Mouse (Mus musculus) NIH3T3 (cell line): ENCODE data around the gene Mrpl21.

Source experiments
- DNase-seq: peaks from one replicate; pipeline ENCODE4 v3.0.0-alpha.2; 2012; ENCODE audit warnings: low read depth

Gene Mrpl21

DNA sequence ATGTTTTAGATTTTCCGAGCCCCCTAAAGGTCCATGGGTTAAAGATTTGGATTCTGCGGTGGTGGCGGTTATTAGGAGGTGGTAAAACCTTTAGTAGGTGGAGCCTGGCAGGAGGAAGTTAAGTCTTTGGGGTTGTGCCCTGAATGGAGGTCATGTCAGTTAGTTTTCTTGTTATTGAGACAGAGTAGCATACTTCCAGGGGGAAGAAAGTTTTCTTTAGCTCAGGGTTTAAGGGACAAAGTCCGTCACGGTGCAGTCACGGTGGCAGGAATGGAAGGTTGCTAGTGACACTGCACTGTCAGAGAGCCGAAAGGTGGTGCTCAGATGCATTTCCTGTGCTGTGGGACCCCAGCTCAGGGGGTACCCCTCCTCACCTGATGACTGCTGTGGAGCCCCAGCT, 15.1 kb downstream of the Mrpl21 start:
- DNase-seq = no peak

GRCm38 (mm10) chr19:3304017-3304416, 21.3 kb downstream of the Mrpl21 start:
- DNase-seq = no peak

GRCm38 (mm10) chr19:3307175-3307949, 24.7 kb downstream of the Mrpl21 start:
- no peak for DNase-seq

DNA sequence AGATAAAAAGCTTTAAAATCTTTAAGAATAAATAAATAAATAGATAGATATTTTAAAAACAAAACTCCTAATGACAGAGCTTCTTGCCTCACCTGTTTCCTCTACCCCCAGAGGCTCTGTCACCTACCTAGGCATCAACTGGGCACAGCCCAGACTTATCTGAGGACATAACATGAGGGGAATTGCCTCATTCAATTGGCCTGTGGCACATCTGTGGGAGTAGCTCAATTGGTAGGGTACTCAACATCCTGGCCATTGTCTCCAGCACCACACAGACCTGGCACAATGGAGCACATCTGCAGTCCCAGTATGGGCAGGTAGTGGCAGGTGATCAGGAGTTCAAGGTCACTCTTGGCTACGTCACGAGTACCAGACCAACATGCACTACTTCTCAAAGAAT, 36.6 kb downstream of the Mrpl21 start:
- no peak for DNase-seq

GRCm38 (mm10) chr19:3320086-3320485, 37.4 kb downstream of the Mrpl21 start:
- no peak for DNase-seq

- DNase-seq = peak; percentile 68
Observed at GRCm38 (mm10) chr19:3320801-3321200, 38.1 kb downstream of the Mrpl21 start.

DNA sequence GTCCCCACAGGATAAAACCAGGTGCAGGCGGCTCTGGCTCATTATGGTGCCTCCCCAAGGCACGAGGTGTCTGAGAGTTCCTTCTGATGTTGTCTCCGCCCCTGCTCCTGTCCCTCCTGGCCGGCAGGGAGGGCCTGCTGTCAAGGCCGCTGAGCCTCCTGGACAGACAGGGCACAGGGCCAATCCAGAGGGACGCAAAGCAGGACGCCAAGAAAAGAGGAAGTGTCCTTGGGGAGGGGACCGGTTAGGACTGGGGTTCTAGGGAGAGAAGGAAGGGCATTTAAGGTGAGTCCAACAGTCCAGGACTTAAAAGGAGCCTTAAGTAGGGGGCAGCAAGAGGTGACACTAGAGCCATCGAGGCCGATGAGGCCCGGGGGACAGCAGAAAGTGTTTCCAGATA, 38.9 kb downstream of the Mrpl21 start:
- DNase-seq = no peak

DNA sequence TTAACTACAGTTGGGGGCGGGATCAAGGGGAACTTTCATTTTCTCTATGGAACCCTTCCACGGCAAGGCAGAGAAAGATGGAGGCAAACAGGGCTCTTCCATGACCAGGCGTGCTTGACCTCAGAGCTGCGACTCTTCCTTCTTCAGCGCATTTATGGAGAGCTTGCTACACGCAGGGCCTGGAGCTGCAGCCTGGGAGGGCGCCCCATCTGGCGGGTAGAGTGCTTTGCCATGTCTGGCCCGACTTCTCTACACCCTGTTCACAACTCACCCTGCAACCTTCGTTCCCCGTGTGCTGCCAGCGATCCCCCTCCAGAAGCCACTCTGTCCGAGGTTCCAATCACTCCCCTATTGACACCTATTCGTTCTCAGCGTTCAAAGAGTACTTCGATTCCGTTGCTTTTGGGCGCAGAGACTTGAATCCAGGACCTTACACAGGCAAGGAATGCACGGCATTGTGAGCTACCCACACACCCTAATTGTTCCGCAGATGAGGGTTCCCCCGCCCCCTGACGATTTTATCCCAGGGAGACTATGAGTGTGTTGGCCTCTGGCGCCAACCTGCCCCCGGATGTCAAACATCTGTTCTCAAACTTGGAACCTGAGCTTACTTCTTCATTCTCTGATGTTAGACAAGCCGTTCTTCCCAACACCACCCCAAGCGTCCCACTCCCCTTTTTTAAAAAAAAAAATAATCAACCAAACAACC, 39.7 kb downstream of the Mrpl21 start, which contains the start of gene Cpt1a:
Gene Cpt1a, plus strand, starts transcription at position 74 of the 709 bp plus-strand sequence.
- peak; percentile 74 for DNase-seq

- DNase-seq = peak; percentile 96
Observed at GRCm38 (mm10) chr19:3323201-3323621, 40.5 kb downstream of the Mrpl21 start.

- DNase-seq = peak; percentile 72
Observed at GRCm38 (mm10) chr19:3323753-3324270, 41.1 kb downstream of the Mrpl21 start.

DNA sequence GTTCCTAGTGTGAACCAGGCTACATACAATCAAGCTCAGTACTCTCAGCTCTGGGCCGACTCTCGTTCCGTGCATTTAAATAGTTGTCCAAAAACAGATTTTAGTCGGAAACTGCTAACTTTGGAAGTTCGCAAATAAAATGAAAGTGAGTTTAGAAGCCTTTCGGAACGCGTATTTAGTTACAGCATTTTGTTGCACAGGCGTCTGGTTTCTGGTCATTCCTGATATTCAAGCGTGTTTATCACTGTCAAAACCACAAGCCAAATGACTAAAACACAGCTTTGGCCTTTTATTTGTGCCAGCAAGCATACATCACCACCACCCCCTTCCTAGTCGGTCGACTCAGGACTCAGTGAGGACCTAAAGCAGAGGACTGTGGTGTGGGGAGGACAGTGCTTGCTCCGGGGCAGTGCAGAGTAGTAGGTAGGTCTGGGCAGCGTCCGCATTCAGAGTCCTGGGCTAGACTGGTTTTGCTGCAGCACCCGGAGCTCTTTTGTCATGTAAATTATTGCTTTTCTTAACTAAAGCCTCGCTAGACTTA, 41.6 kb downstream of the Mrpl21 start:
- DNase-seq = peak; percentile 84

DNA sequence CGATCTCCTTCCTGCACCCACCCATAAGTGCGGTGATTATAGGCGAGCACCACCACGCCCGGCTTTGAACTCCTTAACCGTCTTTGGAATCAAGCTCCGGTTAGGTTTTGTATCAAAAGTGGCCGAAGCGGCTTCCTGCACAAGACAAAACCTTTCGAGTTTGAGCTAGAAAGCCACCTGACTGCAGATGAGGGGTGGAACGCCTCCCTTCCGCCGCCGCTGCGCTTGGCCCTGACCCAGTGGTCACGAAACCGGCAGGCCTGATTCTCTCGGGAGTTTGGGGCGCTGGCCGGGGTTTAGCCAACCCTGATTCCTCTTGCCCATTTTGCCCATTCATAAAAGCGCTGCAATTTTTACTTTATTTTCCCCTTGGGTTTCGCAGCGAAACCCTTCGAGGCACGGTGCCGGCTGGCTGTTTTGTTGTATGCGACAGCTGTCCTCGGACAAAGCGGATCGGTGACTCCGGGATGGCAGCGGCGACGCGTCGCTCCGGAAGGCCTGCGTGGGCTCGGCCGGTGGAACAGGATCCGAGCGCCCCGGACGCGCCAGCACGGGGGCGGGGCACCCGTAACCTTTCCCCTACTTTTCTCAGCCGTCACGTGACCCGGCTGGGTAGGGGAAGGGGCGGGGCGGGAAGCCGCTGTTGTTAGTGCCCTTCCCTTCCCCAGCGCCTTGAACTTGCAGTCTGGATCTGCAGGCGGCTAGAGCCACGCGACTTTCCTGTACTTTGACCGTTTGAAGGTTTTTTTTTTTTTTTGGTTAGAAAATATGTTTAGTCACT, 42.4 kb downstream of the Mrpl21 start:
- DNase-seq = peak; percentile 99

GRCm38 (mm10) chr19:3325771-3326478, 43.2 kb downstream of the Mrpl21 start:
- peak; percentile 66 for DNase-seq

GRCm38 (mm10) chr19:3326479-3327047, 43.9 kb downstream of the Mrpl21 start:
- DNase-seq = no peak

DNA sequence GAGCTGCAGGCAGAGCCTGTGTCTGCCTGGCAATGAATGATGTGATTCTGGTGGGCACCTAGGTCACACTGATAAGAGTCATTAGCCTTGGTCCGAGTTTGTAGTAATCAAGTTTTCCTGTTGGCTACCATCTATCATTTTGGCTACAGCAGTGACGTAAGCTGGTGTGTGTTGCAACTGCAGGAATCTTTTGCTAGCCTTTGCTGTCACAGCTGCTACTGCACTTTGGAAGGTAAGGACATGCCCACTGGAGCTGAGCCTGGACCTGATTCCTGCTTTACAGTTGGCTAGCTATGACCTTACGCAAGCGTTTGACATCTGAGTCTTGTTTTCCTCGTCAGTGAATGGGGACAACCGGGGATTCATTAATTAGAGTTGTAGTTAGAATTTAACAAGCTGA, 50.5 kb downstream of the Mrpl21 start:
- peak; percentile 62 for DNase-seq

DNA sequence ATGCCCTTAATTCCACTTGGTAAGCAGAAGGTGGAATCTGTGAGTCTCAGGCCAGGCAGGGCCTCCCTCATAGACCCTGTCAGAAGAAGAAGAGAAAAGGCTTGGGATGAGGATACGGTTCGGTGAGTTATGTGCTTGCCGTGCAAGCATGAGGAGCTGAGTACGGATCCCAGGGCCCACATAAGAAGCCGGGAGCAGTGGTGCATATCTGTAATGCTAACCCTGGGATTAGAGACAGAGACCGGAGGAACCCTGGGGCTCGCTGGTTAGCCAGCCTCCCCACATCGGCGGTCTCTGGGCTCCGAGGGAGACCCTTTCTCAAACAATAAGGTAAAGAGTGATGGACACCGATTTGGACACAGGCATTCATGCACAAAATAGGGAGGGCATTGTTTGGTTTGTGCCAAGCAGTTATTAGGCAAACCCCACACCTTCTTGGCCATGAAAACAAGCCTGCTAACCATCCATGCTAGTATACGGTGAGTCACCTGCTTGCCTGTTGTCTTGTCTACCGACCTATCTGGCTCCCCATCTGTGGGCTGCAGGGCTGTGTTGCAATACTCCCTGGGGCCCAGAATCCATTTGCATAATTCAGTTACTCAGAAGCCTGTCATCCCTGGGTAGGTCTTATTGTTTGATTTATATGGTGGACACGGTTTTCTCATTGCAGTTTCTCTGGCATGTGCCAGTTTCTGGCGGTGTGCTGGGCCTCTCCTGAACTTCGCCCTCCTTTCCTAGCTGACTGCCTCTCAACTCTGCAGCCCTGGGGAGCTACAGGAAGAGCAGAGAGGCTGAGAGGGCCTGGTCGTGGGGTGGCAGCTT, 51.2 kb downstream of the Mrpl21 start:
- DNase-seq = peak; percentile 95

GRCm38 (mm10) chr19:3334550-3334949, 51.8 kb downstream of the Mrpl21 start:
- DNase-seq = no peak

GRCm38 (mm10) chr19:3335917-3336316, 53.2 kb downstream of the Mrpl21 start:
- no peak for DNase-seq

DNA sequence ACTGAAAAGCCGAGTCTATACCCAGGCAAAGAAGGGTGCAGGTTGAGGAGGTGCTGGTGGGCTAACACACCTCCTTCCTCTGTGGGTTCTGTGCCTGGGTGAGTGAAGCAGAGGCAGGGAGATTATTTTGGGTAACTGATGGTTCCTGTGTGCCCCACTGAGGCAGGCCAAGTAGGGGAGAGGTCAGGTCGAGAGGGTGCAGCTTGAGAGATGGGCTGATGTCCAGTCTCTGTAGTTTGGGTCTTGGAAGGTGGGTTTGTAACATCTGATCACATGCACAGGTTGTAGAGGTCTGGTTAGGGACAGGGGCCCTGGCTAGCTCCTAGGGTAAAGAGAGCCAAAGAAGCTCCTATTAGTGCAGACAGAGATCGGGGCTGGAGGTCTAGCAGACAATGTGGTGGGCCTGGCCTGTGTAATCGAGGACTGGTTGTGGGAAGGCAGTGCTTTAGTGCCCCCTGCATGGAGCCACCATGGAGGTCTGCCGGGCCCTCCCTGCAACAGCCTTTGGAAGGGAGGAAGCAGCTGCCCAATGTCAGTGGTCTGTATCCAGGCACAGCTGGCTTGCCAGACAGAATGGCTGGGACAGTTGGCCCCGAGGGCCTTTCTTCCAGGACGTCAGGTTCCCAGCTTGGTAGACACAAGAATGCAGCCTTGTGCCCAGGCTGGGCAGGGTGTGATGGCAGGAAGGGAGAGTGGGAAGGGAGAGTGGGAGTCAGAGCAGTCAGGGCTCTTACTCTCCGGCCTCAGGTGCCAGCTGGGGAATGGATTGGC, 54.0 kb downstream of the Mrpl21 start:
- no peak for DNase-seq
